Mouse (Mus musculus) adrenal gland (tissue): Measurements from ENCODE around the gene Rpl3.

Experiments used
- intact Hi-C: fragments of 180-260 bp; cut with DNase I; formaldehyde crosslinking; loops from one replicate; pipeline ENCODE4 v1.15.1; 2025

Gene Rpl3

DNA sequence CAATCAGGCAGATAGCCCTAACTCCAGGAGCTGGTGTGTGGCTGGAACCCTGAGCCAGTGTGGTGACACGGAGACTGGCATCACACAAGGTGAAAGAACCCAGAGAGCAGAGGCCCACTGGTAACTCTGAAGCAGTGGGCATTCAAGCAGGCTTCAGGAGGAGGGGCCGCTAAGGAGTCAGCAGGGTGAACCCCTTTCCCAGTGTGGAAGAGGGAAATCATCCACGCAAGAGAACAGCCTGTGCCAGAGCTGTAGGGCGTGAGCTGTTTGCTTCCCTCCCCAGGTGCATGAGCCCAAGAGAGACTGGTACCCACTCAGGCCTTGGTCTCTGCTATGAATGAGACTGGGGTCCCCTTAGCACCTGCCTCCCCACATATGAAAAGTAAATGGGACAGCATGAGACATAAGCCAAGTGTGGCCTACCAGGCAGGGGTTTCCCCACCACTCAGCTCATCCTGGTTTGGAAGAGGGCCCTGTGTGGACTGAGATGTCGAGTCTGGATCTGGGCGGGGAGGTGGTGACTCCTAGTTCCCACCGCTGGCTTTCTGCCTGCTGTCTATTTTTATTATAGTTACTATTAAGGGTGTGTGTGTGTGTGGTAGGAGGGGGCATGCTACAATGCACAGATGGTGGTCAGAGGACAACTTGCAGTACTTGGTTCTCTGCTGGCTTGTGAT, 19.0 kb downstream of the Rpl3 start:
- intact Hi-C loops: loop anchor here (2.0 to 10.0 kb wide), 3 partner anchors 65 to 238 kb away; partner anchors contain the start of genes Cbx6 and Npcd

DNA sequence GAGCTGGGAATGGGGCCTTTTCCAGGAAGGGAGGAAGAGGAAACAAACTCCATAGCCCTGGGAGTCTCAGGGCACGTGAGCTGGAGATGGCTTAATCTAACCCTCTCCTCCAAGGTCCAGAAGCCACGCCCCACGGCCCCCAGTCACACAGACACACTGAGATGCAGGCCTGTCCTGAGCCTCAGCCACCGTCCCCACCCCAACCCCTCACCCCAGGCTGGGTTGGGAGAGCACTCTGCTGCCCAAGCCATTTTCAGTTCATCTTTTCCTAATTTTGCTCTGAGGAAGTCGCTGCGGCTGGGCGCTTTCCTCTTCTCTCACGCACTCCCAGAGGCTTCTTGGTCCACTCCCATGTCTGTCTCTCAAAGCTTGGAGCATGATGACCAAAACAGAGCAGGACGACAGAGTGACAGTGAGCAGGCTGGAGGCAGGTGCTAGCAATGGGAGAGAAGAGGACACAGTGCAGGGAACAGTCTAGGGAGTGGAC, 19.7 kb downstream of the Rpl3 start:
- intact Hi-C loops: loop anchor here (2.0 to 10.0 kb wide), 3 partner anchors 65 to 237 kb away; partner anchors contain the start of genes Cbx6 and Npcd

DNA sequence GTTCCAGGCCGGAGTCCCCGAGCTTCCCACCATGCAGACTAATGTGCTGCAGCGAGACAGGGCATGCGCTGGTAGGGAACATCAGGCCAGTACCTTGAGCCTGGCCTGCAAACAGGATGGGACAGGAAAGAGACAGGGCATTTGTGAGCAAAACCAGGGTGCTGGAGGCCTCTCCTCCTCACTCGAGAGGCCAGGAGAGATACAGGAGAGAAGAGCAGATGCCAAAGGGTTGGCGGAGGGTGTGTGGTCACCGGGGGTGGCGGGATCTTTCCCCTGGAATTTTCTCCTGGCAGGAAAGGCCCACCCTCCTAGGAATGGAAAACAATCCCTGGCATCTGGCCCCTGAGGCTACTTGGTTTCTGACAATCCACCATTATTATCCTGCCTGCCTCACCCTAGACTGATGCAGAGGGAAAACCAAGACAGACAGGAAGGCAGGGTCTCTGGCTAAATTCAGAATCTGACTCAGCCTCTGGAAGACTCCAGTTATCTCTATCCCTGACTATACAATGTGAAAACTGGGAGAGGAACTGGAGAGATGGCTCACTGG, 21.5 kb downstream of the Rpl3 start:
- intact Hi-C loops: loop anchor here (5.0 to 10.0 kb wide), 2 partner anchors 63 to 235 kb away; partner anchors contain the start of genes Cbx6 and Npcd

DNA sequence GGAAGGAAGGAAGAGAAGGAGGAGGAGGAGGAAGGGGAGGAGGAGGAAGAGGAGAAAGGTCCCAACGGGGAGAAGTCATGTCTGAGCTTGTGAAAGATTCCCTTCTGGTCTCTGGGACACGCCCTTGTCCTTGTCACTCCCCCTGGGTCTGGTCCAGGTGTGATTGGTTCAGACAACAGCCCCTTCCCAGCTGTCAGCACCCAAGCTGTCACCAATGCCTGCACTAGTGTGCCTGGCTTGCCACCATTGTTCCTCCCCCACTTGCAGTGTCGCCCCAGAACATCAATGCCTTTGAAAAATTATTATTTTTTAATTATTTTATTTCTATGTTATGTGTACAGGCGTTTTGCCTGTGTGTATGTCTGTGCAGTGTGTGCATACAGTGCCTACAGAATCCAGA, 22.5 kb downstream of the Rpl3 start:
- intact Hi-C loops: no loop called here

DNA sequence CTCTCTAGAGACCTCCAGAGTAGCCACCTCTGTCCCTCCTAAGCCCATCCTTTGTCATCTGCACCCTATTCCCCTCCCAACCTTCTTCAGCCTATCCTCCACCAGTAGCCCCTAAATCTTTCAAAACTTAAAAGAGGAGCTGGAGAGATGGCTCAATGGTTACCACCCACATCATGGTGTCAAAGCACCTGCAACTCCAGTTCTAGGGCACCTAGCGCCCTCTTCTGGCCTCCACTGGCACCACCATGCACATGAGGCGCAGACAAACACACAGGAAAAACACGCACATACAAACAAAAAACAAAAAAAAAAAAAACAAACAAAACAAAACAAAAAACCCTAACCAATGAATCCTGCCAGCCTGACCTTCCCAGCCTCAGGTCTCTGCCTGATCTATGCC, 25.1 kb downstream of the Rpl3 start:
- intact Hi-C loops: loop anchor here (2.0 kb wide), 1 partner anchor 120 kb away; no protein-coding TSS in a partner anchor

DNA sequence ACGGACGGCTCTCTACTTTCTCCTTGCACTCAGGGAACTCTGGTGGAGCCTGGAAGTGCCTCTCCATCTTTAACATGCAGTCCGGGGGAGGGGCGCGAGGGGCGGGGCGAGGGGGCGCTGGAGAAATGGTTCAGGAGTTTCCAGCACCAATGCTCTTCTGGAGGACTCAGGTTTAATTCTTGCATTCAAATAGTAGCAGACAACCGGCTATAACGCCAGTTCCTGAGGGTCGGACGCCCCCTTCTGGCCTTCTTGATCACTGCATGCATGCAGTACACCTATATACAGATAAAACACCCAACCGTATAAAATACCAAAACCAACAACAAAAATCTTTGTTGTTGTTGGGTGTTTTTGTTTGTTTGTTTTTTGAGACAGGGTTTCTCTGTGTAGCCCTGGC, 26.3 kb downstream of the Rpl3 start:
- intact Hi-C loops: no loop called here

DNA sequence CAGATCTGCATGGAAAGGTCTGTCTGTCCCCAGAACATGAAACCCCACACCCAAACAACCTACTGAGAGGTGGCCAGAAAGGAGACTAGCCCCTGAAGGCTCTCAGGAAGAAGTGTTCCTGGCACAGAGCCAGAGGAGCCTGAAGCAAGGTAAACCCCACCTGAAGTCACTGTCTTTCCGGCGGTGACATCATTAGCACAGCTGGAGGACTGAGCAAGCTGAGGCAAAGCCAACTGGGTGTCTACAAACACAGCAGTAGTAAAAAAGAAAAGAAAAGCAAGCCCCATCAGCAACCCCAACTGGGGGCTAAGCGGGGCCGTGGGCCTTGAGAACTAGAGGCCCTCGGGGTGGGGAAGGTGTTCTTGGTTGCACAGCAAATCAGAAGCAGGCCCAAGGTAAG, 26.7 kb downstream of the Rpl3 start:
- intact Hi-C loops: loop anchor here (5.0 kb wide), 1 partner anchor 53 kb away; the partner anchor contains the start of gene Pdgfb

DNA sequence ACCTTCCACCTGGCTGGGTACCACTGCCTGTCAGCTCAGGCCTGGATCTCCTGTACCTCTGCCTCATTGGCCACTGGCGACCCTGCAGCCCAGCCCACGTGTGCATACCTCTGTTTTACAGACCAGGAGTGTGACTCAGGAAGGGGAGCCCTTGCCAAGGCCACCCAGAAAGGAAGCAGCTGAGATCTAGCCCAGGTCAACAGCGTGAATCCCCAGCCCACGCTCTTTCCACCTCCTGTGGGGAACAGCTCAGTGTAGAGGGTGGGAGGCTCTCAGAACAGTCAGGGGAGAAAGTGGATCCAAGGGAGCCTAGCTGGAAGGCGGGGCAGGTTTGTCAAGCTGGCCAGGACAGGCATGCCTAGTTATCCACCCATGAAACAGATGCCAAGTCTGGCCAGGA, 28.8 kb downstream of the Rpl3 start:
- intact Hi-C loops: loop anchor here (5.0 kb wide), 1 partner anchor 51 kb away; the partner anchor contains the start of gene Pdgfb

DNA sequence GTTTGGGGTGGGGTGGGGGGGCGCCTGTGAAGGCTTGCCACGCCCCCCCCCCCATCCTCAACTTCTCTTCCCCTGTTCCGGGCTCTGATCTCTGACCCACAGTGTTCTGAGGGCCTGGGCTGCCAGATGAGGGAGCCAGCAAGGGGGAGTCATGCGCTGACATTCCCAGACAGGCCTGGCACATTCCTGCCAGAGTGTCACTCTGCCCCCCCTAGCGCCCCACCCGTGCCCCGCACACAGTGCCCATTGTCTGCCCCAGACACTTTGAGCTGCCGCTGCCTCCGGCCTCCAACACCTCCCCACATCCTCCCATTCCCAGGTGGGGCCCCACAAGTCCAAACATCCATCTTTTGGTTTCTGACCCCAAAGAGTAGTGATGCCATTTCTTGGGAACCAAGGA, 29.3 kb downstream of the Rpl3 start:
- intact Hi-C loops: loop anchor here (5.0 kb wide), 1 partner anchor 50 kb away; the partner anchor contains the start of gene Pdgfb

DNA sequence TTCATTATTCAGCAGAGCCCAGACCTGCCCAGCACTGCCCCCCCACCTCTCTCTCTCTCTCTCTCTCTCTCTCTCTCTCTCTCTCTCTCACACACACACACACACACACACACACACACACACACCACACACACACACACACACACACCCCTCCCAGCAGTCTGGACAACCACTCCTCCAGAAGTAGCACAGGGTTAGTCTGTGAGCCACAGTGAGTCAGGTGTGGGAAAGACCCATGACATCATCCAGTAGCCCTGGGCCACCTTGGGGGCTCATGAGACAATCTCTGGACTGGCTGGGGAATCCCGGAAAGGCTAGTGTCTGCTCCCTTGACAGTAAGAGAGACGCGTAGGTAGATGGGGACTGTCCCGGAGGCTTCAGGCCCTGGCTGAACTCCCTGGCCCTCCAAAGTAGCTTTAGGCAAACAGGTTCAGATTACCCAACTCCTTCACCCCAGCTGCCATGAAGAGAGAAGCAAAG, 30.6 kb downstream of the Rpl3 start:
- intact Hi-C loops: loop anchor here (5.0 kb wide), 1 partner anchor 49 kb away; the partner anchor contains the start of gene Pdgfb

DNA sequence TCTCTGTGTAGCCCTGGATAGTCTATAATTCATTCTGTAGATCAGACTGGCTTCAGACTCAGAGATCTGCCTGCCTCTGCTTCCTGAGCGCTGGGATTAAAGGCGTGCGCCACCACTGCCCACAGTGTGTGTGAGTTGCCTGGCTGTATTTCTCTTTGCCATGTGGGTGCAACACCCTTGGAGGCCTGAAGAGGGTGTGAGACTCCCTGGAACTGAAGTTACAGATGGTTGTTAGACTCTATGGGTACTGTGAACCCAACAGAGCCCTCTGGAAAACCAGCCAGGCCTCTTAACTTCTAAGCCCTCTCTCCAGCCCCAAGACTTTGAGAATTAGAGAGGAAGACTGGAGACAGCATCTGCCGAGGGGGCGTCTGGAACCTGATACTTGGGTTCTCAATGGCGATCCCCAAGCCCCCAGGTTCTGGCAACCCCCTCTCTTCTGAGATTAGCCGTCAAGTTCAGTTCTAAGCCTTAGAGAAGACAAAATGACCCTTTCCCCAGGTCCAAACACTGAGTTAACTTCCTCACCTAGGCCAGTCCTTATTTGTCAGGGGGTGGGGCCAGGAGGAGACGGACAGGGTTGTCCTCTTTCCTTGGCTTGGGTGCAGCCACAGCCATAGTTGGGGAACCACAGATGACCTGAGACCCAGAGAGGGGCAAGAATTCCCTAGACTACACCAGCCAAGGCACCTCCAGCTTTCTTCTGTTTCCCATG, 31.2 kb downstream of the Rpl3 start:
- intact Hi-C loops: loop anchor here (5.0 kb wide), 1 partner anchor 48 kb away; the partner anchor contains the start of gene Pdgfb

DNA sequence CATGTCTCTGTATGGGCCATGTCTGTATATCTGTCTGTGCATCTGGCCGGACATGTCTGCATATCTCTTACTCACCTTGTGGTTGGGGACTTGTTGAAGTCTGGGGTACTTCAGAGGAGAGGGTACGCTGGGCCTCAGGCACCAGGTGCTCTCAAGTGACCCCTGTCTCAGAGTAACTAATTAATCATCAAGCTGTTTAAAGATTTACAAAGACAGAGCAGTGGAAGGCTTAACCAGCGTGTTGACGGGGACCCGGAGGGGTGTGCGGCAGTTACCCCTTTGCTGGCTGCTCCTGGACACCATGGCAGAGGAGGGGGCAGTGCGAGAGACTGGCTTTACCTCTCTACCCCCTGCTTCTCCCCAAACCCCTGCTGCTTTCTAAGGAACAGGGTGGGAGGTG, 32.1 kb downstream of the Rpl3 start:
- intact Hi-C loops: loop anchor here (5.0 kb wide), 1 partner anchor 47 kb away; the partner anchor contains the start of gene Pdgfb

DNA sequence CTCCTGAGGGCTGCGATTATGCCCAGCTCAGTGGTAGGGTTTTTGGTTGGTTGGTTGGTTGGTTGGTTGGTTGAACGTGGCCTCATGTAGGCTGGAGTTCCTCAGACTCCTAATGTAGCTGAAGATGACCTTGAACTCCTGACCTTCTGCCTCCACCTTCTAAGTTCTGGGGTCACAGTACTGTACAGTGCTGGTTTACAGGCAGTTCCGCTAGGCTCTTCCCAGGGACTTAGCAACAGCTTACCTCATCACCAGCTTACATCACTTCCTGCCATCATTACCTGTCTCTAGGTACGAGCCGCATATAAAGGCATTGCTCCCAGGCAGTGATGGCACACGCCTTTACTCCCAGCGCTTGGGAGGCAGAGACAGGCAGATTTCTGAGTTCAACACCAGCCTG, 33.5 kb downstream of the Rpl3 start:
- intact Hi-C loops: no loop called here

DNA sequence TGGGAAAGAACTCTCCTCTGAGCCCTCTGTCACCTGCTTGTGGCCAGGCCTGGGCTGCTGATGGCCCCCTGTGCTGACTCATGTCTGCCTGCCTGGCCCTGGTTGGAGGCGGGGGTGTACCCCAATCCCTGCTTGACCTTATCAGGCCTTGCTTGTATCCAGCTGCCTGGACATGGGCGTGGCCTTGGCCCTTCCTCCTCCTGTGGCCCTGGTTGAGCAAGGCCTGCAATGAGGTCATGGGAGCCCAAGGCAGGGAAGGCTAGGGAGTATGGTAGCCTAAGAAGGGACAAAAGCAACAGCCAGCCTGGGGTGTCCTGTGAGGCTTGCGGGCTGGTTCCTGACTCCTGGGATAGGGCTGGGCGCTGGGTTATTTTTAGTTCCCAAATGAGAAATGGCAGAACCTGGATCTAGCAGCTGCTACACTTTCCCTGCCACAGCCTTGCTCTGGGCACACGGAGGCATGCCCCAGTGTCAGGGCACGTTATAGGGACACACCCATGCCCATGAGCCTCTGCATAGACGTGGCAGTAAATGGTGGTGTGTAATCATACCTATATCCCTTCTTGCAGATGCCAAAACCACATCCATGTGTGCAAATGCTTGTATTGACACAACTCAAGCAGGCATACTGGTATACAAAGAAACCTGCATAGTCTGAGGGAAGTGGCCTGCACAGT, 37.5 kb downstream of the Rpl3 start:
- intact Hi-C loops: no loop called here

DNA sequence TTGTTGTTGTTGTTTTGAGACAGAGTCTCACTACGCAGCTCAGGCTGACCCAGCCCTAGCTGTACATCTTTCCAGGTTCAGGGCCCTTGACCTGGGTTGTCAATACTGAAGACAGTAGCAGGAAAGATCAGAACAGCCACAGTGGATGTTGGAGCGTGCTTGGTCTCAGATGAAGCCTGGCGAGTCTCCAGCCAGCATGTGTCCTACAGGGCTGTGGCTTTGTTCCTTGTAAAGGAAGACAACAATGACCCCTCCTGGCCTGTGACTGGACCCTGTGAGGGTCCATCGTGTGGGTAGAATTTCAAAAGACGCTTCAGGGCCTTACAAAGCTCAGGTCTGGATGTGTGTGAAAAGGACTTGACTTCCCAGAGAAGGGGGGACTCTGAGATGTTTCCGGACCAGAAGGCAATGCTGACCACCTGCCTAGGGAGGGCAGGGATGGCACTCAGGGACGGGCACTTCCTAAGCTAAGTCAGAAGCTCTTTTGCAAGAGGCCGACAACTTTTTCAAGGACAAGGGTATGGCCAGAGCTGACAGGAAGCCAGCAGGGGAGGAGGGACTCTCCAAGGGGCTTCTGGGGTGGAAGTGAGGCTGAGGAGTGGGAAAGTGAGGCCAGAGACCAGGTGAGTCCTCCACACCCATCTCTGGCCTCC, 38.2 kb downstream of the Rpl3 start:
- intact Hi-C loops: no loop called here

DNA sequence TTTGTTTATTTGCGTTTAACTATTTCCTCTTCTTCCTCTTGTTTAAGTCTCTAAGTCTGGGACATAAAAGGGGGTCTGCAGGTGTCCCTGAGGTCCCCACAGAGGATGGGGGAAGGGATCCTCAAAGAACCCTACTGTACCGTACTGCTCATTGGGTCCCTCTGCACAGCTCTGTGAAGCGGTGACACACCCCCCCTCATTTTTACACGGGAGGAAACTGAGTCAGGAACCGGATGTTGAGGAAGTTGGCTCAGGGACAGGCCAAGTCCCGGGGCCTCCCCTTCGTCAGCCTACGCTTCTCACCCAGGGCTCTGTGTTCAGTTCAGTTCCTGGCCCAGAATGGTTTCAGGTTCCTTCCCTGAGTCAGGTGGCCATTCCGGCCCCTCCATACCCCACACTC, 39.9 kb downstream of the Rpl3 start:
- intact Hi-C loops: no loop called here

DNA sequence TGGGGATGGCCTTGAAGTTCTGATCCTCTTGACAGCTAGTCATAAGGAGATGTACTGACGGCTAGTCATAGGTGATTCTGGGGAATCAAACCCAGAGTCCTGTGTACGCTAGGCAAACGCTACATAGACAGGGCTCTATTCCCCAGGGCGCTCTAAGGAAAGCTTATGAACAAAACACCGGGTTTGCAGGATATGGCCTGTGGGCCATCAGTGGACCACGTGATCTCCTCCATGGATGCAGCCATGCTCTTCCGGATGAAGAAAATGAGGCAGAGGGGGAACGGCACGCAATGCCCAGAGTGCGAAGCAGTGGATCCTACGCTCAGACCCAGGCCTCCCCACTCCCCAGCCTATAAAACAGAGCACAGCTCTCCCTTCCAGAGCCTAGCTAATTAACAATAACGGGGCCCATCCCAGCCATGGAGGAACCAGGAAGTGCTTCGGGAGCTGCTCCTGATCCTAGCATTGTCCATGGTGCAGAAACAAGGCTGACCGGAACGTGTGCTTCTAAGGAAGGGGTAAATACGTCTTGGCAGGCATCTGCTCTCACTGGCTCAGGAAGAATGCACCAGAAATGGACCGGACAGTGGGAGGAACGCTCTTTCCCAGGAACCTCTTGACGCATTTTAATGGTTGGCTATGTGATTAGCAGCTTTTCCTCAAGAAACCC, 40.4 kb downstream of the Rpl3 start:
- intact Hi-C loops: no loop called here

DNA sequence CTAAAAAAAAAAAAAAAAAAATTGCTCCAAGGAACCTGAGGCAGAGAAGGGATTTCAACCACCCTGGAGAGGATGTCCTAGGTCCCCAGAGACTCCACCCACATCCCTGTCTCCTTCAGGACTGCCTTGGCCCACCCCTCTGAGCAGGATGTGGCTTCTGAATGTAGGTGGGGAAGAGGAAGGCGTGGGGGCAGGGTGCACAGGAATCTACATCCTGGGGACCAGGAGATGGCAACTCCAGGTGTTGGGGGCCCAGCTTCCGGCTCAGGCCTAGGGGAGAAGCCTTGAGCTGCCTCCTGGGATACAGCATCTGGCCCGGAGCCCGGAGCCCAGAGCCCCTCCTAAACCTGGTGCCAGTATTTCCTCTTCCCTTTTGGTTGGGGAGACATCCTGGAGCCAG, 41.6 kb downstream of the Rpl3 start:
- intact Hi-C loops: no loop called here

DNA sequence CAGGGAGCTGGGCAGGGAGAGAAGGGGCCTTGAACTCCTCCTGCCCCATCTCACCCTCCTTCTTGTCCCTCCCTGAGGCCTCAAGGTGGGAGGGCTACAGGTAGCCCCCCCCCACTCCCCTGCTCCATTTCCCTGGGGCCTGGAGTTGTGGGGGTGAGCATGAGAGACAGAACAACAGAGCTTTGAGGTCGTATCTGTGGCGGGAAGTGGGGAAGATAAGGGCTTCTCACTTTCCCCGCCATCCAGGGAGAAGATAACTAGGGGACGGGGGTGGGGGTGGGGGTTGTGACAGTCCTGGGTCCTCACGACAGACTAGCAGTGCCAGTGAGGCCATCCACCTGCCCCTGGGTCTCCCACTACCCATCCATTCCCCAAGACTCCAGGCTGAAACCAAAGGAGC, 43.7 kb downstream of the Rpl3 start:
- intact Hi-C loops: no loop called here

DNA sequence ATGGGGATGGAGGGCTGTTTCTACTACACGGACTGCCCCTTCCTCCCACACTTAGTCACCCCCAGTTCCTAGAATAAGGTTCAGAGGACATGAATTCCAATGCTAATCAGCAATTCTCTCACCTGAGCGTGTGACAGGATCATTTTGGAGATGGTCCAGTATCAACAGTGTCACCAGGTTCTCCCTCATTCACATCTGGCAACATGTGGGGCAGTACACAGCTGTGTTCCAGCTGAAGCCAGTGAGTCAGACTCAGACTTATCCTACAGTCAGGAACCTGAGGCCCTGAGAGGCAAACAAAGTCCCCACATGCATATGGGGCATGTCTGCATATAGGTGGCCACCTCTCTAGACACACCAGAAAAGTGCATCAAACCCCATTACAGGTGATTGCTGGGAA, 44.4 kb downstream of the Rpl3 start:
- intact Hi-C loops: no loop called here
